Mouse (Mus musculus): ENCODE measurements around the gene Il2. TPM values are rescaled to one million over a fixed set of nuclear protein-coding genes. Genes with fewer than 3 reads are reported as not detected.

Il2 gene
- polyA plus RNA-seq (2015; fragmentation: Nextera tagmentation; extraction: Ambion mirVana) = 0.15 and 0.46 TPM in 2 replicates

GRCm38 (mm10) chr3:37125655-37126054 is at the start of gene Il2:
Il2 (minus strand) TSS chr3:37125959.
- no peaks in the 10 kb centered on the region for H3K27me3 ChIP-seq (replicated peaks)
- 90% methylated on average over 4 of the region's 4 CpGs for WGBS
- ATAC-seq (replicated peaks) = no peak

GRCm38 (mm10) chr3:37174711-37175572 is 49.2 kb upstream of the Il2 start:
- no peak overlapping the region for H3K9ac ChIP-seq
- no peak overlapping the region for H3K4me2 ChIP-seq
- ATAC-seq (replicated peaks) = no peak
- no peaks in the 10 kb centered on the region for H3K27me3 ChIP-seq (replicated peaks)
- H3K4me3 ChIP-seq = no peak overlapping the region
- H3K9me3 ChIP-seq = no peaks in the 10 kb centered on the region
- H3K27ac ChIP-seq = no peak overlapping the region
- H3K36me3 ChIP-seq (replicated peaks) = no peaks in the 10 kb centered on the region
- H3K4me1 ChIP-seq = no peaks in the 10 kb centered on the region
- 77% methylated on average over 10 of the region's 10 CpGs for WGBS

More at GRCm38 (mm10) chr3:37125655-37126054, at the start of gene Il2:
- Histone ChIP-seq H3K9ac (no peak within 1 kb of the TSS), H3K36me3 (replicated peaks) (no peaks in the 10 kb centered on the region), H3K4me1 (no peaks in the 10 kb centered on the region), H3K9me3 (no peaks in the 10 kb centered on the region), H3K27ac (no peak within 1 kb of the TSS), H3K4me2 (no peak within 1 kb of the TSS), H3K4me3 (no peak within 1 kb of the TSS)

DNA sequence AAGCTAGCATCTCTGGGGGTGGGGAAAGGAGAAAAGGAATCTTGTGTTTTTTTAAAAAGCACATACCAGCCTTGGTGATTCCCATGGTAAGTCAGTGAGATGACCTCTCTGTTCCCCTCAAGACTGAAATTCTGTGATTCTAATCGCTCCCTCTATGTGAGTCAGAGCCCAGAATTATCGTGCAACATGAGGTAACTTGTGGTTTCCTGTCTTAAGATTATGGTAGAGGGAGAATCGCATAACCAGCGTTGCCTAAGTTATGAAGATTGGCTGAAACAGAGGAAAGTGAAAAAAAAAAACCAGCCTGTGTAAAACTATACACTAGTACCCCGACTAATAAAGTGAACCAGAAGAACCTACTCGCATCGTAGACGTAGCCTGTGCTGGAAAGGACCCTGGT is 47.5 kb upstream of the Il2 start:
- H3K4me2 ChIP-seq = no peak overlapping the region
- no peak overlapping the region for H3K4me3 ChIP-seq
- WGBS = 91% methylated on average over 8 of the region's 8 CpGs
- no peaks in the 10 kb centered on the region for H3K9me3 ChIP-seq
- no peak for ATAC-seq (replicated peaks)
- no peaks in the 10 kb centered on the region for H3K36me3 ChIP-seq (replicated peaks)
- H3K27me3 ChIP-seq (replicated peaks) = no peaks in the 10 kb centered on the region
- no peak overlapping the region for H3K27ac ChIP-seq
- H3K4me1 ChIP-seq = no peaks in the 10 kb centered on the region
- H3K9ac ChIP-seq = no peak overlapping the region

GRCm38 (mm10) chr3:37169283-37169682 is 43.5 kb upstream of the Il2 start:
- Histone ChIP-seq H3K4me1 (no peaks in the 10 kb centered on the region), H3K4me2 (no peak overlapping the region), H3K4me3 (no peak overlapping the region), H3K9ac (no peak overlapping the region), H3K9me3 (no peaks in the 10 kb centered on the region), H3K27me3 (replicated peaks) (no peaks in the 10 kb centered on the region), H3K36me3 (replicated peaks) (no peaks in the 10 kb centered on the region), H3K27ac (no peak overlapping the region)
- 89% methylated on average over 2 of the region's 2 CpGs for WGBS
- no peak for ATAC-seq (replicated peaks)

DNA sequence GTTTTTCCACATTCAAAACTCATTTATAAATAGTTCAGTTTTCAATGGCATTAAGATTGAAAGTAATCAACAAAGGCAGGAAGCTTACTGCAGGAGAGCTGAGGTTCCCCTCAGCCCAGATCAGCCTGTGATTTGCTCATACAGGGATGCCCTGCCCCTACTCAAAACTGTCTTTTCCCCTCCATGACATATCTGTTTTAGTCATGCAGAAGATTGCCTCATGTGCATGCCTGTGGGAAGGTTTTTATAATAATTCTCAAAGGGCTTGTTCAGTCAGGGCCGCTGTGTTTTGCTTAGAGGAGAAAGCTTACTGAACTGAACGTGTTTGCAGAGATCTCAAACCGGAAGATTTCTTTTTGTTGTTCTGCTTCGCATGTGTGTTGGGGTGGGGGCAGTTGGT is 35.3 kb upstream of the Il2 start:
- Histone ChIP-seq H3K27me3 (replicated peaks) (no peaks in the 10 kb centered on the region), H3K27ac (no peak overlapping the region), H3K4me3 (no peak overlapping the region), H3K9me3 (no peaks in the 10 kb centered on the region), H3K9ac (no peak overlapping the region), H3K36me3 (replicated peaks) (no peaks in the 10 kb centered on the region), H3K4me1 (no peaks in the 10 kb centered on the region), H3K4me2 (no peak overlapping the region)
- ATAC-seq (replicated peaks) = no peak
- WGBS = 63% methylated on average over 4 of the region's 4 CpGs

DNA sequence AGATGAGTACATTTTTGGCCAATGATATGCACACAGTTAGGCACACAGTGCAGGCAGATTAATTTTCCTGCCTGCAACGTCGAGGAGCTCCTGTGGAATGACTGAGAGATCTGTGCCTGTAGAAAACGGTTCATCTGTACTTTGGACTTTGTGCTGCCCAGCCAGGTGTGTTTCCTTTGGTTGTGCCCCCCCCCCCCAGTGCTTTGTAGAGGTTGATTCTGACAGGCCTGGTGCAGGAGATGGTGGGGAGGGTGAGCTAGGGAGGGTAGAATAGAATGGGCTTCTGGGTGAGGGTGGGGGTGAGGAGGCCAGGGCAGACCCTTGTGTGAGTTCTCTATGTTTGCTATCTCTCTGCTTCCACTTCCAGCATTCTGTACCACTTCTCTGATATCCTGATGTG is 32.5 kb upstream of the Il2 start:
- Histone ChIP-seq H3K9me3 (no peaks in the 10 kb centered on the region), H3K27ac (no peak overlapping the region), H3K4me3 (no peak overlapping the region), H3K4me2 (no peak overlapping the region), H3K4me1 (no peaks in the 10 kb centered on the region), H3K36me3 (replicated peaks) (no peaks in the 10 kb centered on the region), H3K9ac (no peak overlapping the region), H3K27me3 (replicated peaks) (no peaks in the 10 kb centered on the region)
- 82% methylated on average over 3 of the region's 3 CpGs for WGBS
- ATAC-seq (replicated peaks) = no peak

DNA sequence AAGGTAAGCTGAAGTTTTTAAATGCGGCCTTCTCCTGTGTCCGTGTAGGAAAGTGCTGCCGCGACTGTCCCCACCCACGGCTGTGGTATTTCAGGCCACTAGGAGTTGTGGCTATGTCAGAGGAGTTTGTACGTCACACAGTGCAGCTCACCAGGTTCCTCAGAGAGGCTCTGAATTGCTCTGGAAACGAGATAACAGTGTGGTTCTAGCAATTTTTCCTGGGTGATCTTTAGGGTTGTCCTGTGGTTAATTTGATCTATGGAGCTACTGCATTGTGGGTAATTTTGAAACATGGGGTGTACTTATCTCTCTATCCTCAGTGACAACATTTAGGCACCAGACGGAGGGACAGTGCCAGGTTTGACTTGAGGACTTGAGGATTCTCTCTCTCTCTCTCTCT is 31.3 kb upstream of the Il2 start:
- 73% methylated on average over 8 of the region's 8 CpGs for WGBS
- Histone ChIP-seq H3K27ac (no peak overlapping the region), H3K27me3 (replicated peaks) (no peaks in the 10 kb centered on the region), H3K4me1 (no peaks in the 10 kb centered on the region), H3K4me2 (no peak overlapping the region), H3K4me3 (no peak overlapping the region), H3K36me3 (replicated peaks) (no peaks in the 10 kb centered on the region), H3K9ac (no peak overlapping the region), H3K9me3 (no peaks in the 10 kb centered on the region)
- no peak for ATAC-seq (replicated peaks)

- no peaks in the 10 kb centered on the region for H3K4me1 ChIP-seq
- ATAC-seq (replicated peaks) = no peak
- H3K4me2 ChIP-seq = no peak overlapping the region
- H3K4me3 ChIP-seq = no peak overlapping the region
- H3K36me3 ChIP-seq (replicated peaks) = no peaks in the 10 kb centered on the region
- H3K9ac ChIP-seq = no peak overlapping the region
- H3K27me3 ChIP-seq (replicated peaks) = no peaks in the 10 kb centered on the region
- H3K9me3 ChIP-seq = no peaks in the 10 kb centered on the region
- no peak overlapping the region for H3K27ac ChIP-seq
- 80% methylated on average over 7 of the region's 7 CpGs for WGBS
Measured at GRCm38 (mm10) chr3:37154396-37154795, 28.6 kb upstream of the Il2 start.

- H3K4me3 ChIP-seq = no peak overlapping the region
- H3K4me1 ChIP-seq = no peaks in the 10 kb centered on the region
- no peak overlapping the region for H3K9ac ChIP-seq
- no peaks in the 10 kb centered on the region for H3K36me3 ChIP-seq (replicated peaks)
- no peaks in the 10 kb centered on the region for H3K9me3 ChIP-seq
- H3K27ac ChIP-seq = no peak overlapping the region
- ATAC-seq (replicated peaks) = no peak
- H3K27me3 ChIP-seq (replicated peaks) = no peaks in the 10 kb centered on the region
- 94% methylated on average over 7 of the region's 7 CpGs for WGBS
- no peak overlapping the region for H3K4me2 ChIP-seq
Measured at GRCm38 (mm10) chr3:37153004-37153403, 27.2 kb upstream of the Il2 start.

GRCm38 (mm10) chr3:37152274-37152673 is 26.5 kb upstream of the Il2 start:
- Histone ChIP-seq H3K4me3 (no peak overlapping the region), H3K9me3 (no peaks in the 10 kb centered on the region), H3K36me3 (replicated peaks) (no peaks in the 10 kb centered on the region), H3K27ac (no peak overlapping the region), H3K27me3 (replicated peaks) (no peaks in the 10 kb centered on the region), H3K9ac (no peak overlapping the region), H3K4me1 (no peaks in the 10 kb centered on the region), H3K4me2 (no peak overlapping the region)
- ATAC-seq (replicated peaks) = no peak
- WGBS = 84% methylated on average over 10 of the region's 10 CpGs

DNA sequence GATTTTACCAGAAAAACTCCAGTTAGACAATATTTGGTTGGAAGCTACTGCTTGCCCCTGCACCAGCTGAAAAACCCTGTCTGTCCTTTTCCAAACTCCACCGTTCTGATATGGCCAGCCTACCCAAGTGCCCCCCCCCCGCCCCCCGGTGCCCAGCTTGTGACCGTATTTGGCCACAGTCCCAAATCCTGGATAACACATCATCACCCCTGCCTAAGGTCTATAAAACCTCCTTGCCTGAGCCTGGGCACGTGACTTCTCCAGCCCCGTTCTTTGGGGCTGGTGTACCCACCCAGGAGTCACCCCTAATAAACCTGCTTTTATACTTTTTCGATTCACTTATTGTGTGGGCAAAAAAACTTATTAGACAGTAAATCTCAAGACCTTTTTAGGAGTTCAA is 21.1 kb upstream of the Il2 start:
- 82% methylated on average over 7 of the region's 7 CpGs for WGBS
- H3K9me3 ChIP-seq = no peaks in the 10 kb centered on the region
- H3K4me3 ChIP-seq = no peak overlapping the region
- no peak overlapping the region for H3K27ac ChIP-seq
- no peak for ATAC-seq (replicated peaks)
- no peaks in the 10 kb centered on the region for H3K4me1 ChIP-seq
- H3K27me3 ChIP-seq (replicated peaks) = no peaks in the 10 kb centered on the region
- H3K4me2 ChIP-seq = no peak overlapping the region
- no peaks in the 10 kb centered on the region for H3K36me3 ChIP-seq (replicated peaks)
- H3K9ac ChIP-seq = no peak overlapping the region

DNA sequence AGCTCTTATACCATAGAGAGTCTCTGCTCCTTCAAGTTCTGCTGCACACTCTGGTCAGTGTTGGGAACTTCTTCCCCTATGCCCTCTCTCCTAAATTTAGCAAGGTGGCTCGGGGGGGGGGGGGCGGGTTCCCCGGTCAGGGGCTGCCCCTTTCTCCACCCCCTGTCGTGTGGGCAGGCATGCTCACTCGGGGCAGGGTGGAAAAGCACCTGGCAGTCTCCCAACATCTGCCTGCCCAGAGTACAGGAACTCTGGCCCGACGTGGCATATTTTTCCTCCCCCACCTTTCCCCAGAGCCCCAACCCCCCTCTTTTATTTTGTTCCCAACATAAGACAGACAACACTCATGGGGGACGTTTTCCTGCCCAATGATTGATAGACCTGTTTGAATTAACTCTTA is 20.6 kb upstream of the Il2 start:
- no peak for ATAC-seq (replicated peaks)
- Histone ChIP-seq H3K9me3 (no peaks in the 10 kb centered on the region), H3K4me3 (no peak overlapping the region), H3K4me2 (no peak overlapping the region), H3K27ac (no peak overlapping the region), H3K9ac (no peak overlapping the region), H3K36me3 (replicated peaks) (no peaks in the 10 kb centered on the region), H3K4me1 (no peaks in the 10 kb centered on the region), H3K27me3 (replicated peaks) (no peaks in the 10 kb centered on the region)
- 46% methylated on average over 8 of the region's 8 CpGs for WGBS

GRCm38 (mm10) chr3:37144979-37145378 is 19.2 kb upstream of the Il2 start:
- Histone ChIP-seq H3K27me3 (replicated peaks) (no peaks in the 10 kb centered on the region), H3K9ac (no peak overlapping the region), H3K4me2 (no peak overlapping the region), H3K9me3 (no peaks in the 10 kb centered on the region), H3K36me3 (replicated peaks) (no peaks in the 10 kb centered on the region), H3K4me3 (no peak overlapping the region), H3K4me1 (no peaks in the 10 kb centered on the region), H3K27ac (no peak overlapping the region)
- no peak for ATAC-seq (replicated peaks)
- 66% methylated on average over 1 of the region's 1 CpGs for WGBS
